Mouse (Mus musculus) hindbrain, embryonic 15.5 days (tissue): Measurements from ENCODE around the gene Bmp3. TPM values are rescaled to one million over a fixed set of nuclear protein-coding genes. Genes with fewer than 3 reads are reported as not detected.
A peak's percentile ranks its signal among the peaks of the same experiment; 100 is the strongest.

Experiments
- ATAC-seq: fragments of 200-750 bp; cut with Nextera tagmentation; 2 replicates; pipeline ENCODE4 v1.8.0; 2017; ENCODE audit warnings: low read depth, moderate number of reproducible peaks, moderate TSS enrichment; ENCODE audit not compliant: low FRiP score
- H3K27ac ChIP-seq: fragments of 300-500 bp; sonication (generic); replicated peaks from 2 replicates; pipeline ENCODE4 v1.5.1; 2015; ENCODE audit warnings: mild to moderate bottlenecking, inconsistent platforms
- H3K27me3 ChIP-seq: fragments of 300-500 bp; sonication (generic); 2 replicates; pipeline ENCODE4 v1.6.1; 2015; ENCODE audit warnings: control low read depth, inconsistent platforms
- H3K36me3 ChIP-seq: fragments of 300-500 bp; sonication (generic); 2 replicates; pipeline ENCODE4 v1.6.1; 2015; ENCODE audit warnings: control low read depth, inconsistent platforms
- H3K4me1 ChIP-seq: fragments of 300-500 bp; sonication (generic); replicated peaks from 2 replicates; pipeline ENCODE4 v1.6.1; 2015; ENCODE audit warnings: control low read depth, inconsistent platforms
- H3K4me2 ChIP-seq: fragments of 300-500 bp; sonication (generic); 2 replicates; pipeline ENCODE4 v1.6.1; 2015; ENCODE audit warnings: moderate library complexity, mild to moderate bottlenecking, inconsistent platforms
- H3K4me3 ChIP-seq: fragments of 300-500 bp; sonication (generic); 2 replicates; pipeline ENCODE4 v1.5.1; 2015; ENCODE audit warnings: mild to moderate bottlenecking, inconsistent platforms
- H3K9ac ChIP-seq: fragments of 300-500 bp; sonication (generic); 2 replicates; pipeline ENCODE4 v1.6.1; 2015; ENCODE audit warnings: inconsistent platforms
- H3K9me3 ChIP-seq: fragments of 300-500 bp; sonication (generic); 2 replicates; pipeline ENCODE4 v1.6.1; 2016; ENCODE audit warnings: control low read depth, inconsistent platforms
- WGBS: fragments of 180-500 bp; shearing (Covaris S2); methylation state at CpG from one replicate; pipeline ENCODE4 v1.1.7; 2015; 5-methylcytosine and 5-hydroxymethylcytosine counted together
- polyA plus RNA-seq: library from polyadenylated mRNA; unstranded; fragments of >200 nt; fragmentation: Nextera tagmentation; extraction: Ambion mirVana; gene quantifications from 2 replicates; pipeline ENCODE4 v1.2.1, GENCODE M21; 2015

Bmp3 gene
- polyA plus RNA-seq, result 1.9 and 2.2 TPM in 2 replicates

DNA sequence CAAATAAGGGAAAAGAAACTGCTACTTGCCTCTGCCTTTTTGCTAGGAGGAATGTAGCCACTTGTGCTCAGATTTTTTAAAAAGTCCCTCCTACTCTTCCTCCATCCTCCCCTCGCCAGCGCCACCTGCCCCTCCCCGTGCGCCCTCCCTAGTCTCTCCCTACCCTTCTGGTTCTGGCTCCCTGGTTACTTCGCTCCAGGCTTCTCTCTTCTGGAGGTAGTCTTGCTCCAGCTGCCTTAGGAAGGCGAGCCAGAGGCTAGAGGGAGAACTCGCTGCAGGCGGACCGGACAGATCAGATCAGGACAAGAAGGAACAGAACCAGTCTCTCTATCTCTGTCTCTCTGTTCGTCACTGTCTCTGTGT lies at the start of gene Bmp3:
TSS of gene Bmp3 (plus strand) at position 152 of the 363 bp plus-strand sequence.
- H3K27me3 ChIP-seq, result peaks cover 21% of the 10 kb centered on the region; the same call in 1 of the 2 replicates
- under 1% methylated on average over 10 of the region's 10 CpGs for WGBS
- H3K4me2 ChIP-seq, result peak within 1 kb of the TSS; percentile 99
- no peaks in the 10 kb centered on the region for H3K36me3 ChIP-seq
- H3K9ac ChIP-seq, result peak within 1 kb of the TSS; percentile 58
- ATAC-seq, result peak; percentile 53; the same call in 1 of the 2 replicates
- no peaks in the 10 kb centered on the region for H3K9me3 ChIP-seq
- H3K4me1 ChIP-seq, result peaks cover 20% of the 10 kb centered on the region
- no peak within 1 kb of the TSS for H3K27ac ChIP-seq
- H3K4me3 ChIP-seq, result peak within 1 kb of the TSS; percentile 65

- Histone ChIP-seq H3K4me3 (no peak overlapping the region), H3K36me3 (no peaks in the 10 kb centered on the region), H3K4me2 (no peak overlapping the region), H3K27me3 (no peaks in the 10 kb centered on the region), H3K27ac (no peak overlapping the region), H3K9ac (no peak overlapping the region), H3K9me3 (no peaks in the 10 kb centered on the region), H3K4me1 (no peaks in the 10 kb centered on the region)
- ATAC-seq, result no peak
- 88% methylated on average over 6 of the region's 6 CpGs for WGBS
These were observed 49.5 kb upstream of the Bmp3 start for GRCm38 (mm10) chr5:98804761-98805160.

DNA sequence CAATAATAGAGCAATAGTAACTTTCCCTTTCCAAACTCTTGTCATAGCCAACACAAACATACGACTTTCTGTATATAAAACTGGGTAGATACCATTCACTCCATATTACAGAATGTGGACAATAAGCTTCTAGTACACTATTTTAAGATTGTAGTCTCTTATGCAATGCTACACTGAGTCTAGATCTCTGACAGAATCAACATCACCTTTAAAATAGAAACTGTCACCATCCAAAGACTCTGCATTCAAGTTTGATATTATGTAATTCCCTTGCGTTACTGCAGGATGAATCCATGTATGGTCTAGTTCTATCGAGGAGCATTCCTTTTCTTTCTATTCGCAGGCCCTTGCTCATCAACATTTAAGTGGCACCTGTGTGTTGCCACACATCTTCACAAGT lies 47.7 kb upstream of the Bmp3 start:
- no peak overlapping the region for H3K4me2 ChIP-seq
- ATAC-seq, result no peak
- no peak overlapping the region for H3K4me3 ChIP-seq
- no peak overlapping the region for H3K27ac ChIP-seq
- no peaks in the 10 kb centered on the region for H3K36me3 ChIP-seq
- no peak overlapping the region for H3K9ac ChIP-seq
- no peaks in the 10 kb centered on the region for H3K9me3 ChIP-seq
- no peaks in the 10 kb centered on the region for H3K4me1 ChIP-seq
- WGBS, result 96% methylated on average over 4 of the region's 4 CpGs
- no peaks in the 10 kb centered on the region for H3K27me3 ChIP-seq

- H3K4me2 ChIP-seq, result no peak overlapping the region
- no peaks in the 10 kb centered on the region for H3K27me3 ChIP-seq
- no peak overlapping the region for H3K27ac ChIP-seq
- 90% methylated on average over 7 of the region's 7 CpGs for WGBS
- no peaks in the 10 kb centered on the region for H3K9me3 ChIP-seq
- no peak overlapping the region for H3K9ac ChIP-seq
- H3K4me1 ChIP-seq, result no peaks in the 10 kb centered on the region
- no peak for ATAC-seq
- no peaks in the 10 kb centered on the region for H3K36me3 ChIP-seq
- no peak overlapping the region for H3K4me3 ChIP-seq
These were observed 47.2 kb upstream of the Bmp3 start for GRCm38 (mm10) chr5:98807022-98807421.

DNA sequence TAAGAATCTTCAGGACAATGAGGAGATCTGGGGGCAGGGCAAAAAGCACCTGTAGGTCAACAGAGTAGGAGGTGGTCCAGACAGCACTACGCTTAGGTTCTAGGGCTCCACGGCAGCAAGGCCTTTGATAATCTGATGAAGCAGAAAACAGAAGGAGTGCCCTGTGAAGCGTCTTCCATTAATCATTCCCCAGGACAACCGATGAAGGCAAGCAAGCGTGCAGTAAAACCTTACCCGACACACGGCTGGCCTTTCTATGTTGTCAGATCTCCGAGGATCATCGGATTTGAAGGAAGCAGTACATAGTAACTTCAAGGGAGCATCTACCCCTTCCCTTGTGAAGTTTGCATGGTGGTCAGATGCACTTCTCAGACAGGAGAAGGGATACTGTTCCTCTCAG lies 46.3 kb upstream of the Bmp3 start:
- Histone ChIP-seq H3K4me1 (no peaks in the 10 kb centered on the region), H3K27me3 (no peaks in the 10 kb centered on the region), H3K4me3 (no peak overlapping the region), H3K36me3 (no peaks in the 10 kb centered on the region), H3K27ac (no peak overlapping the region), H3K4me2 (no peak overlapping the region), H3K9ac (no peak overlapping the region), H3K9me3 (0 out of 2 replicates have a peak, but pooled peaks cover 1% of the 10 kb centered on the region)
- WGBS, result 27% methylated on average over 9 of the region's 9 CpGs
- ATAC-seq, result no peak

- H3K4me1 ChIP-seq, result no peaks in the 10 kb centered on the region
- H3K9ac ChIP-seq, result no peak overlapping the region
- H3K36me3 ChIP-seq, result no peaks in the 10 kb centered on the region
- no peak overlapping the region for H3K4me3 ChIP-seq
- H3K9me3 ChIP-seq, result 0 out of 2 replicates have a peak, but pooled peaks cover 3% of the 10 kb centered on the region
- H3K27me3 ChIP-seq, result no peaks in the 10 kb centered on the region
- 95% methylated on average over 1 of the region's 1 CpGs for WGBS
- H3K27ac ChIP-seq, result no peak overlapping the region
- no peak for ATAC-seq
- no peak overlapping the region for H3K4me2 ChIP-seq
These were observed 41.8 kb upstream of the Bmp3 start for GRCm38 (mm10) chr5:98812380-98812779.

- no peaks in the 10 kb centered on the region for H3K36me3 ChIP-seq
- no peaks in the 10 kb centered on the region for H3K27me3 ChIP-seq
These were observed 38.9 kb upstream of the Bmp3 start for GRCm38 (mm10) chr5:98815269-98815668.

GRCm38 (mm10) chr5:98833760-98834159 lies 20.5 kb upstream of the Bmp3 start:
- no peak for ATAC-seq
- Histone ChIP-seq H3K27ac (no peak overlapping the region), H3K9me3 (no peaks in the 10 kb centered on the region), H3K27me3 (no peaks in the 10 kb centered on the region), H3K9ac (no peak overlapping the region), H3K4me3 (no peak overlapping the region), H3K36me3 (no peaks in the 10 kb centered on the region), H3K4me1 (no peaks in the 10 kb centered on the region), H3K4me2 (no peak overlapping the region)
- 84% methylated on average over 9 of the region's 9 CpGs for WGBS

More at GRCm38 (mm10) chr5:98815269-98815668, 38.9 kb upstream of the Bmp3 start:
- no peak overlapping the region for H3K4me3 ChIP-seq
- 95% methylated on average over 1 of the region's 1 CpGs for WGBS
- H3K9me3 ChIP-seq, result 0 out of 2 replicates have a peak, but pooled peaks cover 3% of the 10 kb centered on the region
- no peak overlapping the region for H3K27ac ChIP-seq
- H3K4me2 ChIP-seq, result no peak overlapping the region
- ATAC-seq, result no peak
- H3K4me1 ChIP-seq, result no peaks in the 10 kb centered on the region
- H3K9ac ChIP-seq, result no peak overlapping the region

DNA sequence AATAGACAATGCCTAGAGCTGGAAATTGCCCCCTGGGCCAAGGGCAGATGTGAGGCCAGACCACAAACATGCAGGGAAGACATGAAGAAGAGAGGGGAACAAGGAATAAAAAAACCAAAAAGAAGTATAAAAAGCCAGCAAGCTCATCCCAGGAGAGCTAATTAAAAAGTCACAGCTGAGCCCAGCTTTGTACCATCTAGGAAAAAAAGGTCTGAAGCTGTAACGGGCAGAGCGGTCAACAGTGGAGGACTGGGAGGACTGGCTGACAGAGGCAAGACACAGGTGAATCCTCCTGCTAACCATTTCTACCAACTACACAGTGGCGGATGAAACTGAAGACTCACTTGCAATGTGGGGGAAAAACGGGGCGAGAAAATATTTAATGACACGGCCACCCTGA lies 19.9 kb upstream of the Bmp3 start:
- Histone ChIP-seq H3K9ac (no peak overlapping the region), H3K27ac (no peak overlapping the region), H3K27me3 (no peaks in the 10 kb centered on the region), H3K4me3 (no peak overlapping the region), H3K4me2 (no peak overlapping the region), H3K36me3 (no peaks in the 10 kb centered on the region), H3K4me1 (no peaks in the 10 kb centered on the region), H3K9me3 (no peaks in the 10 kb centered on the region)
- ATAC-seq, result no peak
- 78% methylated on average over 6 of the region's 6 CpGs for WGBS

GRCm38 (mm10) chr5:98842600-98843310 lies 11.5 kb upstream of the Bmp3 start:
- Histone ChIP-seq H3K4me2 (no peak overlapping the region), H3K4me1 (no peaks in the 10 kb centered on the region), H3K9me3 (no peaks in the 10 kb centered on the region), H3K36me3 (no peaks in the 10 kb centered on the region), H3K27ac (no peak overlapping the region), H3K27me3 (no peaks in the 10 kb centered on the region), H3K4me3 (no peak overlapping the region), H3K9ac (no peak overlapping the region)
- no peak for ATAC-seq
- whole genome bisulfite sequencing, result 87% methylated on average over 7 of the region's 7 CpGs

DNA sequence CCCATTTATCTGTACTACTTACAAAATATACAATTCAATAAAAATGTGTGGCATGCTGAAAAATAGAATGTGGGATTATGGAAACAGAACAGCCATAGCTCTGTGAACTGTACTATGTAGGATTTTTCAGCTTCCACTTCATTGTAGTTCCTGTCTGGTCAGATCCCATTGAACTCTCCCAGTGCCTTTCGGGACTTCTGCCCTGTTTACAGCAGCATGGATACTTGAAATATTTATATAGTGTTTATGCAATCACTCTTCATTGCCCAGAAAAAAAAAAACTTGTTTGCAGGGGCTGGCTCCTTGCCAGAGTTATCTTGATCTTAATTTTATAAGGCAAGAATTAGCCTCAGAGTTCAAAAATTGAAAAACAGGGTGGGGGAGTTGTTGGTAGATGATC lies 9.6 kb upstream of the Bmp3 start:
- Histone ChIP-seq H3K4me3 (no peak overlapping the region), H3K27me3 (no peaks in the 10 kb centered on the region), H3K4me2 (no peak overlapping the region), H3K4me1 (no peaks in the 10 kb centered on the region), H3K36me3 (no peaks in the 10 kb centered on the region), H3K9ac (no peak overlapping the region), H3K9me3 (no peaks in the 10 kb centered on the region), H3K27ac (no peak overlapping the region)
- 83% methylated on average over 1 of the region's 1 CpGs for WGBS
- no peak for ATAC-seq

DNA sequence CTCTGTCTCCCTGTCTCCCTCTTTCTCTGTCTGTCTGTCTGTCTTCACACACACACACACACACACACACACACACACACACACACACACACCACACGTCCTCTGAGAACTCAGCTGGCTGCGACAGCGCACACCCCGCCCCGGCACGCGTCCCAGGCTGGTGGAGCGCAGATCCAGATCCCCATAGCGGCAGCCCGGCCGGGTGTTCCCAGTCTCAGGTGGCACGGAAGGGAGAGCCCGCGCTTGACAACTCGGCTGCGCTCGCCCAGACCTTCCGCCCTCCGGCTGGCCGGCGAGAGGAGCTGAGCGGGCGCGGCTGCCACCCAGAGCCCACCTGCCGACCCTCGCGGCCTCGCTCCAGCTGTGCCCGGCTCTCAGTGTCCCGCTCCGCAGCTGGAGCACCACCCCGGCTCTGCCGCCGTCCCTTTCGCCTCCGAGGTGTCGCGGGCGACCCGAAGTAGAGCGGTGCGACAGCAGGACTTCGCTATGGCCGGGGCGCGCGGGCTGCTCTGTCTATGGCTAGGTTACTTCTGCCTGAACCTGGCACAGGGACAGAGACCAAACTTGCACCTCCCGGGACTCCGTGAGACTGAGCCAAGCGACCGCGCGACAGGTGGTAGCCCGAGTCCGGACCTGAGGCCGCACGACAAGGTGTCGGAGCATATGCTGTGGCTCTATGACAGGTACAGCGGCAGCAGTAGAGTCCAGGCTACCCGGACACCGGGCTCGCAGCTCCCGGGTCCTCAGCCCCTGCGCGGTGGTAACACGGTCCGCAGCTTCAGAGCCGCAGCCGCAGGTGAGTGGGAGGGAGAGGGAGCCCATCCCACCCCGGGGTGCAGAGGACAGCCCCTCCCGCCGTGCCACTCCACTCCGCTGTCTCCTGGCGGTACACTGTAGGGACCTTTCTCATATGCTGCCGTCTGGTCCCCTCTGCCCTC lies 681 bp downstream of the Bmp3 start:
- under 1% methylated on average over 69 of the region's 75 CpGs for WGBS
- peak overlapping the region; percentile 65 for H3K4me3 ChIP-seq
- no peak overlapping the region for H3K27ac ChIP-seq
- peak overlapping the region; percentile 99 for H3K4me2 ChIP-seq
- H3K27me3 ChIP-seq, result peaks cover 21% of the 10 kb centered on the region; the same call in 1 of the 2 replicates
- ATAC-seq, result peak; percentile 72
- no peaks in the 10 kb centered on the region for H3K9me3 ChIP-seq
- peaks cover 20% of the 10 kb centered on the region for H3K4me1 ChIP-seq
- peak overlapping the region; percentile 58 for H3K9ac ChIP-seq
- no peaks in the 10 kb centered on the region for H3K36me3 ChIP-seq
